Mouse (Mus musculus) cerebellum, adult 2 months (tissue): Measurements from ENCODE around the gene Tmc5. TPM values are rescaled to one million over a fixed set of nuclear protein-coding genes. Genes with fewer than 3 reads are reported as not detected.
A peak's percentile ranks its signal among the peaks of the same experiment; 100 is the strongest.

ENCODE experiments used
- DNase-seq, 2 experiments: peaks; one replicate each; pipeline ENCODE4 v3.0.0; 2021
- H3K27ac ChIP-seq: fragments of 200-500 bp; 2 replicates; pipeline ENCODE4 v1.5.1; 2012; ENCODE audit warnings: low read length, control low read depth, inconsistent platforms; ENCODE audit not compliant: insufficient read depth
- H3K27me3 ChIP-seq: fragments of 200-500 bp; 2 replicates; pipeline ENCODE4 v1.6.1; 2012; ENCODE audit warnings: inconsistent platforms, mild to moderate bottlenecking, low read length, moderate library complexity; ENCODE audit not compliant: control insufficient read depth, insufficient read depth
- H3K4me1 ChIP-seq: fragments of 200-500 bp; 2 replicates; pipeline ENCODE4 v1.6.1; 2011; ENCODE audit warnings: low read length; ENCODE audit not compliant: control insufficient read depth, insufficient read depth
- H3K4me3 ChIP-seq: fragments of 200-500 bp; replicated peaks from 2 replicates; pipeline ENCODE3; 2011; ENCODE audit warnings: mild to moderate bottlenecking, low read depth, low read length, control low read depth; ENCODE audit not compliant: insufficient read depth
- CTCF ChIP-seq: fragments of 200-500 bp; IDR thresholded peaks from 2 replicates; pipeline ENCODE4 v1.5.1; 2011; ENCODE audit warnings: low read depth, mild to moderate bottlenecking, control low read depth, low read length, moderate library complexity, borderline replicate concordance; ENCODE audit not compliant: insufficient read depth
- POLR2A ChIP-seq: fragments of 200-500 bp; IDR thresholded peaks from 2 replicates; pipeline ENCODE4 v1.6.1; 2011; ENCODE audit warnings: low read length, control low read depth, borderline replicate concordance; ENCODE audit not compliant: insufficient read depth
- WGBS: fragments of 180-500 bp; shearing (Covaris S2); methylation state at CpG from one replicate; pipeline ENCODE4 v1.1.7; 2018; 5-methylcytosine and 5-hydroxymethylcytosine counted together
- polyA plus RNA-seq: library from polyadenylated mRNA; depleted of rRNA; stranded (reverse); fragments of >200 nt; gene quantifications from 2 replicates; pipeline ENCODE4 v1.2.3, GENCODE M21; 2012; rRNA removed

Gene Tmc5
- 0.13 and 0.22 TPM in 2 replicates for polyA plus RNA-seq

- H3K27ac ChIP-seq: no peak within 1 kb of the TSS
- H3K27me3 ChIP-seq: no peaks in the 10 kb centered on the region; the same call in 1 of the 2 replicates
- no peak for DNase-seq
- 22% methylated on average over 23 of the region's 23 CpGs for WGBS
- no peak for TF ChIP-seq POLR2A
- no peak for TF ChIP-seq CTCF
- H3K4me1 ChIP-seq: peaks cover 13% of the 10 kb centered on the region
- H3K4me3 ChIP-seq: no peak within 1 kb of the TSS
Measured at GRCm38 (mm10) chr7:118597201-118597600, at the start of gene Tmc5. Gene Tmc5 (plus strand): TSS chr7:118597297.

- no peak overlapping the region for H3K4me3 ChIP-seq
- H3K4me1 ChIP-seq: 0 out of 2 replicates have a peak, but pooled peaks cover 5% of the 10 kb centered on the region
- no peak for DNase-seq
- no peak overlapping the region for H3K27ac ChIP-seq
- no peaks in the 10 kb centered on the region for H3K27me3 ChIP-seq
- TF ChIP-seq CTCF (no peak), POLR2A (no peak)
- WGBS: 49% methylated on average over 10 of the region's 10 CpGs
Measured at GRCm38 (mm10) chr7:118547451-118547850, 49.6 kb upstream of the Tmc5 start.

DNA sequence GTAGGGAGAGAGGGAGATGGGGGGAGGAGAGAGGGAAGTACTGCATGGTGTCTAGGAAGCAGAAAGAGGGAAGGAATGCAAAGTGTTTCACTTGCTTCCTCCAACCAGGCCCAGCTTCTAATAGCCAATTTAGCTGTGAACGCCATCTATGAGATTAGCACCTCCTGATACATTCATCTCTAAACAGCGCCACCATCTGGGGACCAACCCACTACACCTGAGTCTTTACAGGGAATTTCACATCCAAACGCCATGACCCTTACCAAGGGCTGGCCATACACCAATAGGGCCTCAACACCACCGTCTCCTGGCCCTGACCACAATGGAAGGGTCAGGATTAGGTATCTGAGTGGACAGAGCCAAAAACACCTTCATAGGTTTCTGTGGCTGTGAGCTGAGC lies 43.2 kb upstream of the Tmc5 start:
- Histone ChIP-seq H3K27ac (no peak overlapping the region), H3K27me3 (no peaks in the 10 kb centered on the region), H3K4me3 (no peak overlapping the region), H3K4me1 (no peaks in the 10 kb centered on the region)
- no peak for DNase-seq
- 76% methylated on average over 4 of the region's 4 CpGs for WGBS
- TF ChIP-seq CTCF (no peak), POLR2A (no peak)

GRCm38 (mm10) chr7:118554290-118554689 lies 42.8 kb upstream of the Tmc5 start:
- no peak for DNase-seq
- WGBS: 45% methylated on average over 2 of the region's 2 CpGs
- no peaks in the 10 kb centered on the region for H3K27me3 ChIP-seq
- H3K4me1 ChIP-seq: no peaks in the 10 kb centered on the region
- H3K27ac ChIP-seq: no peak overlapping the region
- no peak overlapping the region for H3K4me3 ChIP-seq
- TF ChIP-seq CTCF (no peak), POLR2A (no peak)

DNA sequence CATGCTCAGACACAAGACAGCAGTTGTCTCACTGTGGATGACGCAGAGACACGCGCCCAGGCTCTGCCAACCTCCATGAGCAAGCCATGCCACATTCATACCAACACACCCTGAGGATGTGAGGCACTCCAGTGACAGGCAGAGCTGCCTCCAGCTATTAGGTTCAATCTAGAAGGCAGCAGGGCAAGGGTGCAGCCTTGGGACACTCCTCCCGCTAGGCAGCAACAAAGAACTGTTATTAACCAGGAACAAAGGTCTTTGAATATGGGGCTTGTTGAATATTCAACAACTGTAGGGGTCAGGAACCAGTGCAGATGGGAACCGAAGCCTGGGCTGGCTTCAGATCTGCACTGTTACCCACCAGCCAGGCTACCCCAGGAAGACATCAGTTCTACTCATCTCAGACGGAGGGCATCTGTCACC lies 28.0 kb upstream of the Tmc5 start:
- H3K27me3 ChIP-seq: no peaks in the 10 kb centered on the region
- no peak for TF ChIP-seq POLR2A
- no peak for TF ChIP-seq CTCF
- 51% methylated on average over 6 of the region's 6 CpGs for WGBS
- peaks cover 20% of the 10 kb centered on the region for H3K4me1 ChIP-seq
- DNase-seq: peak in 1 of 2 experiments; percentile 29
- peak overlapping the region; percentile 53; the same call in 1 of the 2 replicates for H3K27ac ChIP-seq
- no peak overlapping the region for H3K4me3 ChIP-seq

- no peak for DNase-seq
- H3K27ac ChIP-seq: no peak overlapping the region; the same call in 1 of the 2 replicates
- H3K4me3 ChIP-seq: no peak overlapping the region
- WGBS: 60% methylated on average over 5 of the region's 5 CpGs
- H3K27me3 ChIP-seq: no peaks in the 10 kb centered on the region
- H3K4me1 ChIP-seq: peaks cover 18% of the 10 kb centered on the region
- TF ChIP-seq CTCF (no peak), POLR2A (no peak)
Measured at GRCm38 (mm10) chr7:118571350-118571749, 25.7 kb upstream of the Tmc5 start.

GRCm38 (mm10) chr7:118572039-118572438 lies 25.1 kb upstream of the Tmc5 start:
- TF ChIP-seq POLR2A (no peak), CTCF (no peak)
- 25% methylated on average over 5 of the region's 5 CpGs for WGBS
- H3K27me3 ChIP-seq: no peaks in the 10 kb centered on the region
- no peak for DNase-seq
- no peak overlapping the region for H3K27ac ChIP-seq
- peaks cover 14% of the 10 kb centered on the region for H3K4me1 ChIP-seq
- H3K4me3 ChIP-seq: no peak overlapping the region

GRCm38 (mm10) chr7:118578269-118578668 lies 18.8 kb upstream of the Tmc5 start:
- H3K4me3 ChIP-seq: no peak overlapping the region
- WGBS: 62% methylated on average over 3 of the region's 3 CpGs
- peaks cover 12% of the 10 kb centered on the region; the same call in 1 of the 2 replicates for H3K4me1 ChIP-seq
- peak overlapping the region; percentile 69; the same call in 1 of the 2 replicates for H3K27ac ChIP-seq
- TF ChIP-seq POLR2A (no peak), CTCF (no peak)
- DNase-seq: no peak
- no peaks in the 10 kb centered on the region for H3K27me3 ChIP-seq

- no peak for DNase-seq
- TF ChIP-seq CTCF: no peak
- TF ChIP-seq POLR2A: no peak
- H3K27me3 ChIP-seq: no peaks in the 10 kb centered on the region
- peaks cover 10% of the 10 kb centered on the region for H3K4me1 ChIP-seq
- H3K4me3 ChIP-seq: no peak overlapping the region
- 49% methylated on average over 2 of the region's 2 CpGs for WGBS
- H3K27ac ChIP-seq: no peak overlapping the region
Measured at GRCm38 (mm10) chr7:118579938-118580337, 17.2 kb upstream of the Tmc5 start.
